Comparison of ENCODE assay signal across 20 mouse cellular contexts in genomic region chr7:78799730-78800496, GRCm38 (mm10). TPM values are rescaled to one million over a fixed set of nuclear protein-coding genes. Genes with fewer than 3 reads are reported as not detected.
DNase-seq lines count a peak whose midpoint lies in the region; ATAC-seq and TF ChIP-seq lines count a peak whose summit lies in the region.
"Had no signal": no experiment of that assay in that cellular context is flagged by ENCODE, and none has a peak within 500 bp of the region (broad histone marks: within the 10 kb centered on the region; RNA-seq: fewer than 3 reads in every experiment).

No protein-coding gene starts in this region.

- ATAC-seq in forebrain, embryonic 15.5 days (replicated peaks) = no peak
- no peak for ATAC-seq in forebrain, embryonic 12.5 days (ENCODE audit: low FRiP score)
- ATAC-seq in megakaryocyte, adult 5-6 weeks (ENCODE audit: poor library complexity, severe bottlenecking) = 0 out of 2 replicates have a peak, but pooled peaks have one; percentile 18
- ATAC-seq: forebrain, postnatal 0 days had no signal

- H3K9me3 ChIP-seq in forebrain, embryonic 15.5 days = no peaks in the 10 kb centered on the region
- no peaks in the 10 kb centered on the region for H3K9me3 ChIP-seq in forebrain, embryonic 12.5 days
- H3K9me3 ChIP-seq: heart, embryonic 15.5 days; hindbrain, embryonic 10.5 days; kidney, embryonic 15.5 days had no signal

- H3K36me3 ChIP-seq in forebrain, embryonic 15.5 days = no peaks in the 10 kb centered on the region
- H3K36me3 ChIP-seq in forebrain, embryonic 12.5 days (replicated peaks) = 0 out of 2 replicates have a peak, but pooled peaks cover 2% of the 10 kb centered on the region
- H3K36me3 ChIP-seq in thymus, adult 2 months (ENCODE audit: control insufficient read depth, insufficient read depth, low read length) = no peaks in the 10 kb centered on the region
- H3K36me3 ChIP-seq: heart, embryonic 15.5 days; hindbrain, embryonic 10.5 days; kidney, embryonic 15.5 days had no signal

- no peak for TF ChIP-seq CTCF in thymus, adult 2 months (IDR thresholded peaks at IDR 0.05; ENCODE audit: borderline replicate concordance, control insufficient read depth, extremely low read depth, insufficient read depth, low read length, poor library complexity)

- peak; percentile 66 for DNase-seq in c-Kit-positive CD71-positive TER-119-negative erythroid progenitor cells, embryonic 14.5 days (ENCODE audit: low read depth)
- DNase-seq in liver = peak; percentile 61
- DNase-seq in thymus, adult 2 months = no peak
- no peak for DNase-seq in adrenal gland, postnatal 10 days
- DNase-seq in heart, adult 9 months (ENCODE audit: low spot score in 2 of 2) = no peak
- DNase-seq: adrenal gland, postnatal 25 days; cerebellum, postnatal 14 days; forebrain, postnatal 0 days; heart, adult 18-20 months; left cerebral cortex, postnatal 4 days; lung, adult 18-20 months; lung, postnatal 36 days; midbrain, embryonic 14.5 days; thymus, postnatal 36 days had no signal

- H3K4me1 ChIP-seq in forebrain, embryonic 15.5 days = peaks cover 29% of the 10 kb centered on the region
- H3K4me1 ChIP-seq in forebrain, embryonic 12.5 days = peaks cover 12% of the 10 kb centered on the region; the same call in 1 of the 2 replicates
- H3K4me1 ChIP-seq in thymus, adult 2 months (replicated peaks; ENCODE audit: control insufficient read depth, insufficient read depth, low read length) = peaks cover 8% of the 10 kb centered on the region; the same call in 1 of the 2 replicates
- H3K4me1 ChIP-seq: kidney, embryonic 15.5 days had no signal

- H3K4me3 ChIP-seq in forebrain, embryonic 15.5 days = no peak overlapping the region
- no peak overlapping the region for H3K4me3 ChIP-seq in forebrain, embryonic 12.5 days (replicated peaks)
- no peak overlapping the region for H3K4me3 ChIP-seq in thymus, adult 2 months (ENCODE audit: control insufficient read depth, insufficient read depth, low read length)
- H3K4me3 ChIP-seq: heart, embryonic 15.5 days; hindbrain, embryonic 10.5 days; kidney, embryonic 15.5 days had no signal

- no peak overlapping the region for H3K4me2 ChIP-seq in forebrain, embryonic 15.5 days (replicated peaks)
- H3K4me2 ChIP-seq in forebrain, embryonic 12.5 days = no peak overlapping the region
- H3K4me2 ChIP-seq: heart, embryonic 15.5 days; kidney, embryonic 15.5 days had no signal

- H3K27me3 ChIP-seq in forebrain, embryonic 15.5 days = no peaks in the 10 kb centered on the region
- no peaks in the 10 kb centered on the region for H3K27me3 ChIP-seq in forebrain, embryonic 12.5 days
- no peaks in the 10 kb centered on the region for H3K27me3 ChIP-seq in thymus, adult 2 months (ENCODE audit: control insufficient read depth, insufficient read depth, low read length)
- H3K27me3 ChIP-seq: kidney, embryonic 15.5 days had no signal

- TF ChIP-seq POLR2A in thymus, adult 2 months (IDR thresholded peaks at IDR 0.05; ENCODE audit: control insufficient read depth, extremely low read depth, insufficient read depth, low read length, poor library complexity) = no peak

- H3K9ac ChIP-seq in forebrain, embryonic 15.5 days (replicated peaks) = no peak overlapping the region
- H3K9ac ChIP-seq in forebrain, embryonic 12.5 days = no peak overlapping the region
- H3K9ac ChIP-seq: forebrain, postnatal 0 days; heart, embryonic 15.5 days; kidney, embryonic 15.5 days had no signal

- 0 out of 2 replicates have a peak overlapping the region, but pooled peaks have one; percentile 19 for H3K27ac ChIP-seq in forebrain, embryonic 15.5 days (replicated peaks)
- H3K27ac ChIP-seq in forebrain, embryonic 12.5 days = no peak overlapping the region
- H3K27ac ChIP-seq in thymus, adult 2 months (ENCODE audit: control insufficient read depth, insufficient read depth, low read length) = no peak overlapping the region
- H3K27ac ChIP-seq: heart, embryonic 15.5 days; kidney, embryonic 15.5 days had no signal

- 75% methylated on average over 9 of the region's 9 CpGs for WGBS in forebrain, embryonic 15.5 days
- WGBS in forebrain, embryonic 12.5 days = 83% methylated on average over 9 of the region's 9 CpGs
- WGBS in thymus, adult 2 months = 55% methylated on average over 9 of the region's 9 CpGs

RNA-seq across cellular contexts. Expression of gene Mrpl46, which starts 16.6 kb away (rescaled TPM):
- 53.5 and 55.0 TPM in 2 replicates for polyA plus RNA-seq in forebrain, embryonic 15.5 days (2015; fragmentation: Nextera tagmentation; extraction: Ambion mirVana)
- 66.8 and 67.3 TPM in 2 replicates for polyA plus RNA-seq in forebrain, embryonic 12.5 days (2016; fragmentation: Nextera tagmentation; extraction: Ambion mirVana)
- 20.6 and 32.0 TPM in 2 replicates for total RNA-seq in megakaryocyte, adult 5-6 weeks (2015)
- 29.3 TPM in 2 replicates for total RNA-seq in megakaryocyte, adult 5-6 weeks (2017)
- polyA plus RNA-seq in thymus, adult 2 months (2012; rRNA removed) = 21.9 and 25.0 TPM in 2 replicates
- 10 to 100 TPM; 44.0 to 46.5 TPM for total RNA-seq in adrenal gland, postnatal 10 days (2021)

RNA-seq across cellular contexts. Expression of gene Mrps11, which starts 17.0 kb away (rescaled TPM):
- polyA plus RNA-seq in forebrain, embryonic 15.5 days (2015; fragmentation: Nextera tagmentation; extraction: Ambion mirVana) = 68.8 and 72.9 TPM in 2 replicates
- polyA plus RNA-seq in forebrain, embryonic 12.5 days (2016; fragmentation: Nextera tagmentation; extraction: Ambion mirVana) = 68.3 and 72.6 TPM in 2 replicates
- 21.8 and 24.9 TPM in 2 replicates for total RNA-seq in megakaryocyte, adult 5-6 weeks (2015)
- total RNA-seq in megakaryocyte, adult 5-6 weeks (2017) = 33.7 and 45.6 TPM in 2 replicates
- 60.3 and 73.2 TPM in 2 replicates for polyA plus RNA-seq in thymus, adult 2 months (2012; rRNA removed)
- total RNA-seq in adrenal gland, postnatal 10 days (2021) = 10 to 100 TPM; 77.9 to 82.5 TPM

RNA-seq across cellular contexts. Expression of gene Det1, which starts 47.1 kb away (rescaled TPM):
- polyA plus RNA-seq in forebrain, embryonic 15.5 days (2015; fragmentation: Nextera tagmentation; extraction: Ambion mirVana) = 18.1 and 18.5 TPM in 2 replicates
- 22.2 and 23.3 TPM in 2 replicates for polyA plus RNA-seq in forebrain, embryonic 12.5 days (2016; fragmentation: Nextera tagmentation; extraction: Ambion mirVana)
- total RNA-seq in megakaryocyte, adult 5-6 weeks (2015) = 10.6 and 10.7 TPM in 2 replicates
- 7.2 and 9.3 TPM in 2 replicates for total RNA-seq in megakaryocyte, adult 5-6 weeks (2017)
- 32.7 and 33.9 TPM in 2 replicates for polyA plus RNA-seq in thymus, adult 2 months (2012; rRNA removed)
- total RNA-seq in adrenal gland, postnatal 10 days (2021) = 10 to 100 TPM; 12.2 to 14.2 TPM

Comparison
In these comparisons a context has a peak if more than half of its experiments do, and no peak if none do; other contexts are left out.
1. DNase-seq: peak in c-Kit-positive CD71-positive TER-119-negative erythroid progenitor cells, embryonic 14.5 days (single experiment) and liver (single experiment); none in thymus, adult 2 months (single experiment), adrenal gland, postnatal 10 days (single experiment) and heart, adult 9 months (0 of 2).